Mouse (Mus musculus) kidney, adult 2 months (tissue): Measurements from ENCODE around the gene Arsa.

ENCODE experiments used
- CTCF ChIP-seq: fragments of 200-500 bp; conservative IDR thresholded peaks from 2 replicates; pipeline ENCODE4 v1.5.1; 2011; ENCODE audit warnings: low read depth, mild to moderate bottlenecking, control low read depth, low read length, moderate library complexity, mixed read lengths; ENCODE audit not compliant: insufficient read depth, insufficient read length
- POLR2A ChIP-seq: fragments of 200-500 bp; IDR thresholded peaks from one replicate; pipeline ENCODE4 v1.6.1; 2011; ENCODE audit warnings: low read depth, low read length, control low read depth

- no peak for TF ChIP-seq CTCF
- no peak for TF ChIP-seq POLR2A
These were observed 11.4 kb upstream of the Arsa start for GRCm38 (mm10) chr15:89488611-89489117.
